Mouse (Mus musculus) bone marrow, adult 2 months (tissue): ENCODE measurements around the gene Rab3b. TPM values are rescaled to one million over a fixed set of nuclear protein-coding genes. Genes with fewer than 3 reads are reported as not detected.

Source experiments
- H3K27ac ChIP-seq: fragments of 200-500 bp; 2 replicates; pipeline ENCODE4 v1.5.1; 2012; ENCODE audit warnings: low read depth, mild to moderate bottlenecking, control low read depth, inconsistent platforms, low read length; ENCODE audit not compliant: control insufficient read depth, poor library complexity, insufficient read depth
- H3K4me1 ChIP-seq: fragments of 200-500 bp; 2 replicates; pipeline ENCODE4 v1.6.1; 2011; ENCODE audit warnings: low read length; ENCODE audit not compliant: control insufficient read depth, insufficient read depth
- H3K4me3 ChIP-seq: fragments of 200-500 bp; replicated peaks from 2 replicates; pipeline ENCODE3; 2011; ENCODE audit warnings: mild to moderate bottlenecking, low read depth, low read length, control low read depth; ENCODE audit not compliant: control insufficient read depth
- CTCF ChIP-seq: fragments of 200-500 bp; IDR thresholded peaks from 2 replicates; pipeline ENCODE4 v1.5.1; 2011; ENCODE audit warnings: low read length, control low read depth; ENCODE audit not compliant: control insufficient read depth, insufficient read depth
- POLR2A ChIP-seq: fragments of 200-500 bp; IDR thresholded peaks from 2 replicates; pipeline ENCODE4 v1.6.1; 2011; ENCODE audit warnings: low read depth, mild to moderate bottlenecking, control low read depth, low read length, borderline replicate concordance; ENCODE audit not compliant: control insufficient read depth
- WGBS: fragments of 180-500 bp; shearing (Covaris S2); methylation state at CpG from one replicate; pipeline ENCODE4 v1.1.7; 2018; 5-methylcytosine and 5-hydroxymethylcytosine counted together
- polyA plus RNA-seq: library from polyadenylated mRNA; stranded (reverse); fragments of >200 nt; gene quantifications from 2 replicates; pipeline ENCODE4 v1.2.4, GENCODE M21; 2011; ENCODE audit warnings: low replicate concordance; ENCODE audit not compliant: missing spikeins, insufficient read depth, insufficient read length

The Rab3b gene
- polyA plus RNA-seq, 1 experiment: 1.8 TPM

GRCm38 (mm10) chr4:108841920-108842578 lies 36.8 kb upstream of the Rab3b start:
- TF ChIP-seq CTCF: no peak
- no peak for TF ChIP-seq POLR2A
- no peaks in the 10 kb centered on the region for H3K4me1 ChIP-seq
- WGBS: 85% methylated on average over 7 of the region's 7 CpGs
- H3K27ac ChIP-seq: no peak overlapping the region
- no peak overlapping the region for H3K4me3 ChIP-seq

- no peak overlapping the region for H3K4me3 ChIP-seq
- no peaks in the 10 kb centered on the region for H3K4me1 ChIP-seq
- TF ChIP-seq CTCF (no peak), POLR2A (no peak)
- no peak overlapping the region for H3K27ac ChIP-seq
Measured at GRCm38 (mm10) chr4:108843336-108843735, 35.5 kb upstream of the Rab3b start.

GRCm38 (mm10) chr4:108845824-108846569 lies 32.9 kb upstream of the Rab3b start:
- no peak for TF ChIP-seq POLR2A
- no peak for TF ChIP-seq CTCF
- Histone ChIP-seq H3K27ac (no peak overlapping the region), H3K4me1 (no peaks in the 10 kb centered on the region), H3K4me3 (no peak overlapping the region)
- WGBS: 87% methylated on average over 5 of the region's 5 CpGs

- peak within 1 kb of the TSS; percentile 100 for H3K4me3 ChIP-seq
- H3K4me1 ChIP-seq: no peaks in the 10 kb centered on the region
- peak within 1 kb of the TSS; percentile 92 for H3K27ac ChIP-seq
- TF ChIP-seq POLR2A (peak; percentile 53; the same call in 1 of the 2 replicates), CTCF (no peak)
- WGBS: under 1% methylated on average over 77 of the region's 77 CpGs
Measured at GRCm38 (mm10) chr4:108847715-108848504, 31.0 kb upstream of the Rab3b start, which contains the start of gene Kti12. Kti12 (plus strand) TSS chr4:108847785.

GRCm38 (mm10) chr4:108848505-108848848 lies 30.4 kb upstream of the Rab3b start, which contains the start of gene A730015C16Rik:
A730015C16Rik (minus strand) TSS chr4:108848619.
- Histone ChIP-seq H3K4me1 (no peaks in the 10 kb centered on the region), H3K4me3 (peak within 1 kb of the TSS; percentile 100), H3K27ac (peak within 1 kb of the TSS; percentile 92)
- TF ChIP-seq POLR2A (no peak), CTCF (no peak)
- WGBS: 3% methylated on average over 20 of the region's 20 CpGs

GRCm38 (mm10) chr4:108866806-108867205 lies 12.1 kb upstream of the Rab3b start:
- Histone ChIP-seq H3K4me3 (no peak overlapping the region), H3K4me1 (no peaks in the 10 kb centered on the region; the same call in 1 of the 2 replicates), H3K27ac (no peak overlapping the region)
- WGBS: 69% methylated on average over 7 of the region's 7 CpGs
- TF ChIP-seq POLR2A (no peak), CTCF (no peak)

- Histone ChIP-seq H3K27ac (no peak overlapping the region), H3K4me3 (no peak overlapping the region), H3K4me1 (no peaks in the 10 kb centered on the region)
- WGBS: 38% methylated on average over 10 of the region's 10 CpGs
- TF ChIP-seq POLR2A: no peak
- peak; percentile 73 for TF ChIP-seq CTCF
Measured at GRCm38 (mm10) chr4:108869730-108870374, 9.0 kb upstream of the Rab3b start.
